ENCODE assay signal across 8 mouse cellular contexts in genomic region chr3:116340950-116341624, GRCm38 (mm10).
DNase-seq lines count a peak whose midpoint lies in the region; ATAC-seq and TF ChIP-seq lines count a peak whose summit lies in the region.

No protein-coding gene starts in this region.

- WGBS in intestine, postnatal 0 days = 27% methylated on average over 19 of the region's 19 CpGs
- WGBS in midbrain, embryonic 11.5 days = 53% methylated on average over 19 of the region's 19 CpGs

- H3K27me3 ChIP-seq in intestine, postnatal 0 days (replicated peaks; ENCODE audit: control insufficient read depth, insufficient read depth, low read length) = no peaks in the 10 kb centered on the region
- H3K27me3 ChIP-seq in midbrain, embryonic 11.5 days (ENCODE audit: control insufficient read depth, insufficient read depth, low read length) = no peaks in the 10 kb centered on the region

- peak; percentile 89 for ATAC-seq in intestine, postnatal 0 days
- ATAC-seq in midbrain, embryonic 11.5 days (ENCODE audit: low FRiP score) = peak; percentile 73

- H3K36me3 ChIP-seq in intestine, postnatal 0 days (ENCODE audit: control insufficient read depth, insufficient read depth) = peaks cover 6% of the 10 kb centered on the region; the same call in 1 of the 2 replicates
- no peaks in the 10 kb centered on the region; the same call in 1 of the 2 replicates for H3K36me3 ChIP-seq in midbrain, embryonic 11.5 days (ENCODE audit: control insufficient read depth, insufficient read depth, low read length)

- peak; percentile 98 for TF ChIP-seq CTCF in intestine, postnatal 0 days (IDR thresholded peaks at IDR 0.05; ENCODE audit: low read depth)

- peak overlapping the region; percentile 50 for H3K4me2 ChIP-seq in intestine, postnatal 0 days (replicated peaks; ENCODE audit: low read depth)
- no peak overlapping the region for H3K4me2 ChIP-seq in midbrain, embryonic 11.5 days

- no peaks in the 10 kb centered on the region for H3K9me3 ChIP-seq in intestine, postnatal 0 days (ENCODE audit: control insufficient read depth)
- no peaks in the 10 kb centered on the region for H3K9me3 ChIP-seq in midbrain, embryonic 11.5 days (ENCODE audit: control insufficient read depth, low read length)

- H3K27ac ChIP-seq in intestine, postnatal 0 days (ENCODE audit: low read depth, low read length) = no peak overlapping the region
- H3K27ac ChIP-seq in midbrain, embryonic 11.5 days (ENCODE audit: low read depth, low read length) = no peak overlapping the region

- DNase-seq in urinary bladder, adult 18-20 months (ENCODE audit: low spot score in 2 of 2) = peak; percentile 27 to 36
- no peak for DNase-seq in urinary bladder, postnatal 10 days (ENCODE audit: low spot score)
- peak; percentile 90 for DNase-seq in embryo, embryonic 10 days (ENCODE audit: low spot score)
- peak; percentile 94 for DNase-seq in heart, adult 11 months
- DNase-seq in left cerebral cortex, postnatal 4 days = peak; percentile 64
- DNase-seq in midbrain, embryonic 11.5 days (ENCODE audit: low spot score, missing footprints) = peak; percentile 91
- DNase-seq in spleen, adult 18-20 months = peak; percentile 24 to 59

- intact Hi-C loops in left cerebral cortex, postnatal 4 days (cut with DNase I) = loop anchor here (5.0 kb wide), 1 partner anchor 146 kb away; no protein-coding TSS in a partner anchor

- H3K4me3 ChIP-seq in intestine, postnatal 0 days (ENCODE audit: low read depth, low read length) = 0 out of 2 replicates have a peak overlapping the region, but pooled peaks have one; percentile 13
- H3K4me3 ChIP-seq in midbrain, embryonic 11.5 days (ENCODE audit: low read depth, low read length) = no peak overlapping the region

- no peaks in the 10 kb centered on the region for H3K4me1 ChIP-seq in intestine, postnatal 0 days (replicated peaks; ENCODE audit: control insufficient read depth, insufficient read depth, low read length)
- H3K4me1 ChIP-seq in midbrain, embryonic 11.5 days (ENCODE audit: control insufficient read depth, insufficient read depth, low read length) = no peaks in the 10 kb centered on the region

- no peak overlapping the region for H3K9ac ChIP-seq in intestine, postnatal 0 days (ENCODE audit: low read depth, low read length)
- H3K9ac ChIP-seq in midbrain, embryonic 11.5 days (ENCODE audit: low read length) = no peak overlapping the region
